Mouse (Mus musculus): ENCODE data around the gene Nexn.

DNA sequence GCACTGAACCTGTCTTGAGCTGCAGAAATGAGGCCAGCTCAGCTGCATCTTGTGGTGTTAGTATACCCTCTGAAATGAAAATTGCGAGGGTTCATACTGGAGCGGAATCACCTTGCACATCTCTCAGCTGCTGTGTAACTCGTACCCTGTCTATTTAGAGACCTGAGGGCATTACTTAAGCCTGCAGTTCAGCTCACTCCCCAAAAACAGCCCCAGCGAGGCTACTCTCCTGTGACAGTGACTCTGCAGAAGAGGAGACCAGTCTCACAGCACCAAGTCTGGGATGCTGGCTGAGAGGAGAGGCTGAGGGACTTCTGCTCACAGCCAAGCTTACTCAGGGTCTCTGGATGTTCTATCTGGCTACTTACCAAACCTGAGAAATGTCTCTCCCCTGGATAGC is 39.8 kb upstream of the Nexn start:
- TF ChIP-seq CTCF (IDR thresholded peaks at IDR 0.05; ENCODE audit: low read depth) (no peak), EP300 (IDR thresholded peaks at IDR 0.05; ENCODE audit: low read depth) (no peak)

All from heart, postnatal 0 days (tissue).